Mouse (Mus musculus) megakaryocyte, adult 5-6 weeks (primary cell): ENCODE measurements around the gene Adamtsl1. TPM values are rescaled to one million over a fixed set of nuclear protein-coding genes. Genes with fewer than 3 reads are reported as not detected.
A peak's percentile ranks its signal among the peaks of the same experiment; 100 is the strongest.

Experiments used
- ATAC-seq: 2 replicates; pipeline ENCODE4 v1.8.0; 2016; ENCODE audit warnings: mild to moderate bottlenecking, inconsistent platforms; ENCODE audit not compliant: poor library complexity, severe bottlenecking
- total RNA-seq, 2 experiments: library from RNA; stranded (forward) in 1 of 2; stranded (reverse) in 1 of 2; fragments of 153-499, 151-499 nt in 1 of 2; fragments of 221-1000, 200-1000 nt in 1 of 2; gene quantifications; 2 replicates each; pipeline versions ENCODE4 v1.2.3 to v1.2.4; 2015 to 2017

Adamtsl1 gene
- total RNA-seq, 2 experiments from 2014 or later: 0.36 TPM; not detected in 1

DNA sequence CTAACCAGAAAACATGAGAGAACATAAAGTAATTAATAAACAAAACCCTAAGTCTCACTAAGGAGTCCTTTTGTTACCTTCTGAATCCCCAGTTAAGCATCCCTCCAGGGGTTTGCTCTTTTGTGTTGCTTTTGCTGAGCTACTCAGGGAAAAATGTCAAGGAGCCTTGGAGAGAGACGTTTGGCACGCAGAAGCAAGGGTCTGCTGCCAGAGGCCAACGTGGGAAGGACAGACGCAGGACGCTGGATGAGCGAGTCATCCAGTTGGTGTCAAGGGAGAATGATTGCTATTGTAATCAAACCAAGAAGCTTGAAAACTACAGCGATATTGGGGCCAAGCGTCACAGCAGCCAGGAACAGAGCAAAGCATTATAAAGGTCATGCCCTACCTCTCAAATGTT, 517.1 kb downstream of the Adamtsl1 start:
- ATAC-seq: no peak

DNA sequence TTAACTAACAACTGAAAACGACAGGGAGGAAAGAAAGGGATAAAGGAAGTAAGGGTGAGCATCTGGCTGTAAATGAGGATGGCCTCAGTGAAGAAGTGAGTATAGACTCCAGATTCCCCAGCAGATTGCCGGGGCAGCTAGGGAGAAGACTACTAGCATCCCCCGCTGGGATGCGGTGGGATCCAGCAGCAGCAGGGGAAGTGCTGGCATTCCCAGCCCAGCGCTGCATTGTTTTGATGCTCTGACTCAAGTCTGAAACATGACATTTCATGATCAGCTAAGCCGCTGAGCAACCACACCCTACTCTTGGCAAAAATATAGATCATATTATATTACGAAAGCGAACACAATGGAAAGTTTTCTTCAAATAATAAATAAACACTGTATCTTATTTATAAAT, 526.9 kb downstream of the Adamtsl1 start:
- ATAC-seq: no peak

DNA sequence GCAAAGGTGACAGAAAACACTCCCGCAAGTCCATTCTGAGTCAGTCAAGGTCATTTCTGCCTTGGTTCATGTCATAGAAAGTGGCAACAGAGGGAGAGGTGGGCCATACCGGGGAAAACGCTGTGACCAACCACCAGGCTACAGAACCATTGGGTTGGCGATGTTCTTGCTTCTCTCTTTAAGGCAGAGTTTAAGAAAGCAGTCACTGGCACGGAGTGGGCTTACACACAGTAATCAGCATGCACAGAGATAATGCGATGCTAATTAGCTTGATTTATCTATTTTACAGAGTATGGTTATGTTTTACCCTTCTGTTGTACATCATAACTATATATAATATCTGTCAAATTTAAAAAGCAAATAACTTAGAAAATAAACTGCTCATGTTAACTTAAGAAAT, 531.5 kb downstream of the Adamtsl1 start:
- ATAC-seq: no peak

DNA sequence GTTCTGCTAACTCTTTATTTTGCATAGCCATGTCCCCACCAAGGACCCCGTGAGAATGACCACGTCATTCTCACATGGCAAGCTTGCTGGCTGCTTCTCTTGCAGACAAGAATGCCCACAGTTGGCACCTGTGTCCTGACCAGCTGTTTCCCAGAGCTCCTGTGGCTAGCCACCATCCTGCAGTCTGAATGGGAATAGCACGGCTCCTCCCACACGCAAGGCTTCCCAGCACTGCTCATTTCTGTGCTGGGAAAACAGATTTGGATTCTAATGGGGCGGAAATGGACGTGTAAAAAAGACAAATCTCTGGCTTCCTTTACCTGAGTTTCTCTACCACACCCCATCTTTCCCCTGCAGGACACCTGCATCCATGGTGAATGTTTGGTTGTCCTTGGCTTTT, 531.9 kb downstream of the Adamtsl1 start:
- no peak for ATAC-seq

DNA sequence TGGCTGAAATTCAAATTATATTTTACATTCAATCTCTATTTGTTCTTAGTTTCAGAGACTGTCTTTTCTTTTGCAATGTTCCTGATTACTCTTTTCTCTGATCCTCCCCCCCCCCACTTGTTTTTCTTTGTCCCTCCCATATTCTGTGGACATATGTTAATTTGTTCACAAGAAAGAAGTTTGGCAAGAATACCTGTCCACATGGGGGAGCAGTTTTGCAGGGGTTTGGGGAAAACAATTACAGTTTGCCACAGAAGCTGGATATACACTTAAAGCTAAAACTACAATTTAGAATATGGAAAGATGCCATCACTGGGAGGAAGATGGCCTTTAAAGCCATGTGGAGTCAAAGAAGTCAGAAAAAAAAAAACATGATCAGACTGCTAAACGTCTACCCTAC, 532.9 kb downstream of the Adamtsl1 start:
- ATAC-seq: no peak

DNA sequence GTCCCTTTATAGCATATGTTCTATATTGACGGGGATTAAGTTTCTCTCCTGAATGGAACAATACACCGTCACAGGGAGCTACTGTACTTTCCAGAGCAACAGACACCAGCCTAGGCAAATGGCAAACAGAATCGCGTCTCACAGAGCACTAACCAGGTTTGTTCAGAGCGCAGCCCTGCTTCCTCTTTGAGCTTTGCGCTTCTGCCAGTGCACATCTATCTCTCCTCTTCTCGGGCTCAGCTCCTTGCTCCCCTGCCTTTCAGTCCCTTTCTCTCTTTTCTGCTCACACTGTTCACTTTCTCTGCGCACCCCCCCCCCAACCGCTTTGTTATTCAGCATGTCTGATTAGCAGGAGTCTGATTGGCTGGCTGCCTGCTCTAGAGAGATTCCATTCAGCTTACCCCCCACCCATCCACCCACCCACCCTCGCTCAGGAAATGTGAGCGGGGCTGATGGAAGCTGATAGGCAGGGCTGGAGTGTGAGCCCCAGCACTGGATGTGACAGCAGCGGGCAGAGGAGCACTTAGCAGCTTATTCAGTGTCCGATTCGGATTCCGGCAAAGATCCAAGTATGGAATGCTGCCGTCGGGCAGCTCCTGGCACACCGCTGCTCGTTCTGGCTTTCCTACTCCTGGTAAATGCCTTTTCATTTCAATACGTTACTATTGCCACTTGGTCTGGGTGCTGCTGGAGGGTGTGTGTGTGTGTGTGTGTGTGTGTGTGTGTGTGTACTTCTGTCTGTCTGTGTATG, 539.7 kb downstream of the Adamtsl1 start:
- ATAC-seq: peak; percentile 21; the same call in 1 of the 2 replicates

DNA sequence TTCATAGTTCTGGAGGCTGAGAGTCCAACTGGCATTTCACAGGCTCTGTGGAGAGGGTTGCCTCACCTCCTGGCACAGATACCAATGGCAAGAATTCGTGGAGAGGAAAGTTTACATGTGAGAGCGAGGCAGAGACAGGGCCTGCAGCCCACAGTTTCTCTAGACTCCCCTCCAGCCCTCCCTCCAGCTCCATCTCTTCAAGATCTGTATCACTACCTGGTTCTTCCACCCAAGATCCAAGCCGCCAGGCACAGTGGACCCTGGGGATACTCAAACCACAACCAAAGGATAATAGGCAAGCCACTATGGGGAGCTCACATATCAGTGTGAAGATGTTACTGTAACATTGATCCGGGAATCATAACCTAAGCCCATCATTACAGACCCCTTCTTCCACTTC, 546.6 kb downstream of the Adamtsl1 start:
- ATAC-seq: no peak

DNA sequence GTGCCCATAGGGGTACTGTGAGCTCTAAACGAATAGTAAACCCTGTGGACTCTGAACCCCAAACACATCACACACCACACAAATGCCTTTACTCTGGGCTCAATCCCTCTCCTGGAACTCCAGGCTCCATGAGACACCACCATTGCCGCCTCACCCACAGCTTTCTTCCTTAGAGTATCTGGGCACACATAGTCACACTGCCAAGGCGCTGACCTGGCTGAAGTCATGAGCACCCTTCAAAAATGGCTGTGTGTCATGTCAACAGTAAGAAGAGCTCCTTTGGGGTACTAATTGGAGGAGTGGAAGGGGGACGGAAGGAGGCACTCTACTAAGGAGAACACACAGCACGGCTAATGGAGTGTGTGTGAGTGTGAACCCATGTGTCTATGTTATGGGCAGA, 554.4 kb downstream of the Adamtsl1 start:
- ATAC-seq: no peak

DNA sequence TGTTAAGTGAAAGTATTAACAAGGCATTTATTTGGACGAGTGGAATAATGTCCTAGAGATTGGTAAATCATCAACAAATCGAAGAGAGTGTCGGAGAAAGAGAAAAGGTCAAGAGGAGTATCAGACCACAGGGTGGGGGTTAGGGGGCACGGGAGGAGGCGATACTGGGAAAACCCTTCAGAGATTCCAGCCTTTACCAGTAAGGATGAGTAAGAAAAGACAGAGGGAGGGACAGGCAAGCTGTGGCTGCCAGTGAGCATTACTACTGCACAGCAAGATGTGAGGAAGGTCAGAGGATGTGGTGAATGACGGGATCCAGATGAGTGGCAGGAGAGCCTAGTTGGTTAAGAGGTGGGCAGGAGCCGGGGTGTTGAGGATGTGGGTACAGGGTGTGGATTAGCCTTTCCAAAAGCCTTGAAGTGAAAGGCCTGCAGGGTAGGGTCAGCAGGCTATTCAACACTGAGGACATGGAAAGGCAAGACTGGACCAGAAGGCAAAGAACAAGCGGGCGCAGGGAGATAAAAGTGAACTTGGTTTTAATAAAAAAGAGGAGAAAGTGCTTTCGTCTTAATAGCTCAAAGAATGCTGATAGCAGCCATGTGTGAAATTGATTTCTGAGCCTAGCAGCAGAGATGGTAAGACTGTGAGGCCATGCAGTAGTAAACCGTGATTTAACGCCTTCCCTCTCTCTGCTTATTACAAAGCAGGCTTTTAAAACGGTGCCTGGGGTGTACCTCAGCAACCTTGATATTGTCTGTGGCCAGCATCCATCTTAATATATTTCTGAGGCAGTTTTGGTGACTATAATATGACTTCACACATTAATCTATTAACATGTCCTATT, 555.1 kb downstream of the Adamtsl1 start:
- ATAC-seq: no peak

DNA sequence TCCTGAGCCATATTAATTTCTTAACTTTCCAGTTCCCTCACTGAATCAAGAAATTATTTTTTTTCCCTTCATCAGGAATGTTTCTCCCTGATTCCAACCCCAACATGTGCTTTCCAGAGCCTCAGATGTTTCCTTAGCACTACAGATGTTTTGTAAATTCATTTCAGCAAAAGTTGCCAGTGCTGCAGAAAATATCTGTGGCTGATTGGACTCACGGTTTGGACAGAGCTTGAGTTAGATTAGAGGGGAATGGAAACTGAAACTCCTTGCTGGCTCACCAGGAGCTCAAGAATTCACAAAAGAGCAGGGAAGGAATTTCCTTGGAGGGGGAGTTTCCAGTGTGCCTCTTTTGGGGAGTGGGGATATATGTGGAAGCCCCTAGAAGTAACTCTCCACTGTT, 560.9 kb downstream of the Adamtsl1 start:
- no peak for ATAC-seq

DNA sequence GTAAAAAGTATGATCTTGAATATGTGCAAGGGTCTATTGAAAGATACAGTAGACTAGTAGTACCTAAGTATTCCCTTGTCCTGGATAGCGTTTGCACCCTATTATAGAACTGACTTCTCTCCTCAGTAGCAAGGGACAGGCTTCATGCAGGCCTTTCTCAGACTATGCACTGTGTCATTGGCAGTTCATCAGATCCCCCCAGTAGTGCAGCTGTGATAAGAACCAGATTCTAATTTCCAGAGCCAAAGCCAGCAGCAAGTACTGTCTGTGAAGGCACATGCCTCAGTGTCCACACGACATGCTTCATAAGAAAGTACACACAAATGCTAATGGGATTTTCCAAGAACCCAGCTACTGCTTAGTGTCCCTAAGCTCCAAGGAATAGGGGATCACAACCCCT, 563.4 kb downstream of the Adamtsl1 start:
- no peak for ATAC-seq

DNA sequence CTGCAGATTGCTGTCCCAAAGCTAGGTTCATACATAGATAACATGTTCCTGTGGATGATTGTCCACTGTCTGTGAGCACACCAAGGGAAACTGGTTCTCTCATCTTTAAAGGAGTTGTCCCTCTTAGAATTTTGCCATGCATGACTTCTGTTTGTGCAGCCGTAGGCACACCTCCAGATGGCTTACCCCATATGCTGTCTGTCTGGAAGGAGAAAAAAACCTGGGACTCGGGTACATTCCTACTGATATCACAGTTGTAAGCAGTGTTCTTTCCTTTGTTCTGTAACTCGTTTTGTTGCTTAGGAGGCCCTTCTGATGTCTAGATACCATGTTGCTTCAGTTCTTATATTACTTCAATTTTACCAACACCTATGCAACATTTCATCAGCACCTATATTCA, 563.9 kb downstream of the Adamtsl1 start:
- ATAC-seq: no peak

DNA sequence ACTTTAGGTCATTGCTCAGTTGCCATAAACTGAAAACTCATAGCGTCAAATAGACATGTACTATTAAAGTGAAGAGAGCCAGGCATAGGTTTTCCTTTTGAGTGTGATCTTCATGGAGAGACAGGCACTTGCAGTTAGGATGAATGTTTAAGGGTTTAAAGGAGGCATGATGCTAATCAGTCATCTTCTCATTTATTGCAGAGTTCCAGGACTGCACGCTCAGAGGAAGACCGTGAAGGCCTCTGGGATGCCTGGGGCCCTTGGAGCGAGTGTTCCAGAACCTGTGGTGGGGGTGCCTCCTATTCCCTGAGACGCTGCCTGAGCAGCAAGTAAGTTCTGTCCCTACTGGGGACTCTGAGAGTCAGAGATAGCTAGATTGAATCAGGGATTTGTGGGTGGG, 573.5 kb downstream of the Adamtsl1 start:
- no peak for ATAC-seq

DNA sequence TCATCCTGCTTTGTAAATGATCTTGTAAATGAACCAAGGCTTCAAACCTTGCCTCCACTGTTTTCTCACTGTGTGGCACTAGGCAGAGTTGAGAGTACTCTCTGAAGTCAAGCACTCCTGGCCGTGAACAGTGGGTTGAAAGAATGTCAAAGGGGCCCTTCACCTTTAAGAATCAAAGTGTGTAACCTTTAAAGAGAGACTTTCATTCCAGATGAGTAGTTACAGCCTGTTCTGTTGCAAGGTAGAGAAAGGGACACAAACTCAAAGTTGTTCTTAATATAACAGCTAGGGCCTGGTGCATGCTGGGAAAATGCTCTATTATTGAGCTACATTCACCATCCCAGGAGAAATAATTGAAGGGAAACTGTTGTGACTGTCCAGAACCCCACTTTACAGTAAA, 589.2 kb downstream of the Adamtsl1 start:
- ATAC-seq: no peak

DNA sequence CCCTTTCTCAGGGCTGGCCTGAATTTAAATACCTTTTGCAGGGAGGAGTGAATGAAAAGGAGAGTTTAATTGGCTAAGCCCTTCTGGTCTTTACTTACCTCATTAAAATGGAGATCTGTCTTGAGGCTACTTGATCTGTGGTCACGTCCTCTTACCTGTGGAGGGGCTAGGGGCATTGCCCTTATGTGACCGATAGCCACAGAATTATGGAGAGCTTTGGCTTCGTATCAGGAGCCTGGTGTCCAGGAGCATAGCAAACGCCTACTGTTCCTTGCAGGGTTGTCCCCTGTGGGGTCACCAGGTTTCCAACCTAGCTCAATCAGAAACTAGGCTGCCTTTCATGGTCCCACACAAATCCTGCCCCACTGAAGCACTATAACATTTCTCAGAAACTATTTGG, 594.4 kb downstream of the Adamtsl1 start:
- ATAC-seq: no peak

DNA sequence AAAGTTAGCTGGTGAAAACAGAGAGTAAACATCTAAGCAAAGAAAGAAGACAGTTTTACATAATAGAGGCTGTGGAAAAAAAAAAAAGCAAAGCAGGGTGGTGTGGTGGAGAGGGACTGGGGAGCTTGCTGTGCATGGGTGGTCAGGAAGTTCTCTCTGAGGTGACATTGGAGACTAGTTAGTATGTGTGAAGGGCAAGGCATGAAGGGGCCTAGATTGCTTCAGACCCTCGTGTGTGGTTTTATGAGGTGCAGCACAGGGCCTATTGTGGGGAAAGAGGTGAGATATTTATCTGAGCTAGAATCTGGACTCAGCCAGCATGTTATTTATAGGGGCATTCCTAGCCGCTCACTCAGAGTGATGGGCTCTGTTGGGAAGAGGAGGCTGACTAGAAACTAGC, 605.1 kb downstream of the Adamtsl1 start:
- no peak for ATAC-seq

DNA sequence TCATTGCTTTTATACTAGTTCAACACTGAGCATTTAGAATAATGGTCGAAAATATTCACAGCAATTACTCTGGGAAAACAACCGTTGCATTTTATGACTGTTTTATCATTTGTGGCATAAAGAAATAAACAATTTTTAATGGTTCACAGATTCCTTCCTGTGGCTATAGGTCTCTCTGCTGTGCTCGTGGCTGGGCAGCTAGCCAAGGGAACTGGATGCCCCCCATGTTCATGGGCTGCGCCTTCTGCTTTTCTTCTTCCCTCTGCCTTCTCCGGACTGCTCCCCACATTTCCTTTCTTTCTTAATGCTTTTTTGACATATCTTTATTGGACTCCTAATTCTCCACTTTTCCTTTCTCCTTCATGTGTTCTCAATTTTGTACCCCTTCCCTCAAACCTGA, 608.5 kb downstream of the Adamtsl1 start:
- no peak for ATAC-seq

DNA sequence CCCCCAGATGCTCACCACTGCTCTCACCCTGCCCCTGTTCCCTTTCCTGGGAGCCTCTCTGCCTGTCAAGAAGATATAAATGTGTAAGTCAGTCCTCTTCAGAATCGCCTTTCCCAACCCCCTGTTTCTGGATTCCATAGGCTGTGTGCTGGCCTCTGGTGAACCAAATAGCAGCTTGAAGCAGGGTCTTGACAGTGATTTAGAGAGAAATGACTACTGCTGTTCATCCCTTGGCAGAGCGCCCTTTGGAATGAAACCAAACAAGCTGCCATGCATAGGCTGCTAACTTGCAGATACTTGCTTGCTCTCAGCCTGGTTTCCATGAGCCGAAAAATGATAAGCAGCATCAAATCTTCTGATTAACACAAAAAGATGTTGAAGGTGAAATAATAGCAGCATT, 610.4 kb downstream of the Adamtsl1 start:
- no peak for ATAC-seq

DNA sequence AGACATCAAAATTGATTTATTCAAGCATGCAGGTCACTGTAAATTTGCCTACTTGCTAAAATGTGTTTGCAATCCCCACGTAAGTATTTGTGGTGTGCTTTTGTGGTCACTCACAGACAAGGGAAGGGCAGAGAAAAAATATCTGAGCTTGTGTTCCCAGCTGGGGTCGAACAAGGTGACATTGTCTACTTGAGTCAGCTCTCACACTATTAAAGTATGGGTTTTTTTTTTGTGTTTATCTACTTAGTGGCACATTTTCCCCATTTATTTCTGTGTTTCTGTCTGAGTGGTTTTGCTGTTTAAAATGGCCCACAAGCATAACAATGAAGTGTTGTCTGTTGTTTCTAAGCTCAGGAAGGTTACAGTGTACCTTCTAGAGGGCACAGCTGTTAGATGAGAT, 612.7 kb downstream of the Adamtsl1 start:
- no peak for ATAC-seq

DNA sequence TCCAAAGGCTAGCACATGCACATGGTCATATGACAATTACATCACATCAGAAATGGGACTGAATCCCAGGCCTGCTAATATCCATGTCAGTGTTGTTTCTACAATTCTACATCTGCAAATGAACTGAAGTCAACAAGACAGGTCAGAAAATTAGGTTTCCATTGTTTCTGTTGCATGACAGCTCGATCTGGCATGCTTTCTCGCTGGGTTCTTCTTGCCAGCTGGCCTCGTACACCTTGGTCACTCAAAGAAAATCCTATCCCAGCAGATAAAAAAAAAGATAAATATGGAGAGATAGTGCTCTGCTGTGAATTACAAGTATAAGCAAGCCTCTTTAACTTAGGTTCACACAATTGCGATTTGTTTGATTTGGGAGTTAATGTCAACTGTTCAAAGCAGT, 644.6 kb downstream of the Adamtsl1 start:
- ATAC-seq: no peak

DNA sequence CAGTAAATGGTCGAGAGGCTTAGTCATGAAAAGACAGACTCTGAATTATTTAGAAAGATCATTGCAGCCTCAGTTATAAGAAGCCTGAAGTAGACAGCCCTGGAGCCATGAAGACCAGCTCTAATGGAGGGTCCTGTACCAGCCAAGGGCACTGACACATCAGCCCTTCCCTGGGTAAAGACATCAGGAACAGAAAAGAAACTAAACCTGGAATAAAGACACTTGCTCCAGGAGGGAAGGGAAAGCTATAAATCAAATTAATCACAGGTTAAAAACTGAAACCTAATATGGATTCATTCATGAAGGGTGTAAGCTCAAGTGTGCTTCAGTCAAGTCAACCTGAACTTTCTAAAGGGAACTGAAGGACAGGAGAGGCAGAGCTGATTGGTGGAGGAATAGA, 645.4 kb downstream of the Adamtsl1 start:
- ATAC-seq: no peak

DNA sequence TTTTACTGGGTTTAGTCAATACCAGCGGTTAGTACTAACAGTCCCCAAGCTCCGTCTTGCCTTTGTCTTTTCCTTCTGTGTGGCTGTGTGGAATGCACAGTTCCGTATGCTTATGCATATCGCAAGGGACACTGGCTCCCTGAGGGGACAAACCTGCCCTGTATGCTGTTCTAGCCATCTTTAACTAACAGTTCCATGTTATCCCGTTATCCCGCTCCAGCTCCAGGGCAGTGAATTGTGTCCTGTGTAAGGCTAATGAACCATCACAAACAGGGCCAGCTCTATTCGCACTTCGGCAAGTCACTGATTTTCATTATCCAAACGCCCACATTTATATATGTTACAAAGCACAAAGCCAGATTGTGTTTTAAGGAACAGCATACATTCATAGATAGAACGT, 656.8 kb downstream of the Adamtsl1 start:
- ATAC-seq: no peak
